Mouse (Mus musculus) liver, embryonic 12.5 days (tissue): ENCODE results near the gene C130073F10Rik. TPM values are rescaled to one million over a fixed set of nuclear protein-coding genes. Genes with fewer than 3 reads are reported as not detected.

ENCODE experiments used
- polyA plus RNA-seq: library from polyadenylated mRNA; unstranded; fragments of >200 nt; fragmentation: Nextera tagmentation; extraction: Ambion mirVana; gene quantifications from 2 replicates; pipeline ENCODE4 v1.2.1, GENCODE M21; 2016

C130073F10Rik gene
- polyA plus RNA-seq, 1 experiment from 2014 or later: not detected

Other genes with a start within 250 kb of the C130073F10Rik start
- 48.1 and 51.2 TPM in 2 replicates for gene Leprot, start 246.1 kb downstream of the C130073F10Rik start, polyA plus RNA-seq
- 0.61 and 0.69 TPM in 2 replicates for gene Lepr, start 176.4 kb downstream of the C130073F10Rik start, polyA plus RNA-seq
- gene B020004J07Rik, start 49.8 kb downstream of the C130073F10Rik start, polyA plus RNA-seq: not detected in 2 replicates
- not detected in 2 replicates for gene Gm12800, start 15.3 kb upstream of the C130073F10Rik start, polyA plus RNA-seq
- not detected in 2 replicates for gene Gm12794, start 46.6 kb upstream of the C130073F10Rik start, polyA plus RNA-seq
- not detected in 2 replicates for gene Gm12790, start 87.3 kb upstream of the C130073F10Rik start, polyA plus RNA-seq
- not detected in 2 replicates for gene Gm12789, start 92.8 kb upstream of the C130073F10Rik start, polyA plus RNA-seq
- 4.2 TPM in 2 replicates for gene Pde4b, start 193.8 kb upstream of the C130073F10Rik start, polyA plus RNA-seq